Mouse (Mus musculus): ENCODE measurements around the gene Slc18b1. TPM values are rescaled to one million over a fixed set of nuclear protein-coding genes. Genes with fewer than 3 reads are reported as not detected.
A peak's percentile ranks its signal among the peaks of the same experiment; 100 is the strongest.
"Not testable (repeated sequence)": the region's sequence is repeated elsewhere in the genome, so short reads cannot be mapped to it uniquely, and the experiment has no call there.

Slc18b1 gene
- polyA plus RNA-seq, 1 experiment from 2014 or later, result 16.7 TPM

GRCm38 (mm10) chr10:23786631-23787038 is 10.2 kb upstream of the Slc18b1 start:
- not testable (repeated sequence) for H3K27ac ChIP-seq; H3K9me3 ChIP-seq (replicated peaks); H3K27me3 ChIP-seq
- H3K36me3 ChIP-seq (ENCODE audit: poor library complexity, severe bottlenecking), result peaks cover 33% of the 10 kb centered on the region
- H3K4me3 ChIP-seq, result peak overlapping the region; percentile 88
- H3K4me1 ChIP-seq, result peaks cover 37% of the 10 kb centered on the region
- peak overlapping the region; percentile 96 for H3K9ac ChIP-seq
- H3K4me2 ChIP-seq, result peak overlapping the region; percentile 96
- ATAC-seq, result peak; percentile 69
- under 1% methylated on average over 23 of the region's 23 CpGs for WGBS

DNA sequence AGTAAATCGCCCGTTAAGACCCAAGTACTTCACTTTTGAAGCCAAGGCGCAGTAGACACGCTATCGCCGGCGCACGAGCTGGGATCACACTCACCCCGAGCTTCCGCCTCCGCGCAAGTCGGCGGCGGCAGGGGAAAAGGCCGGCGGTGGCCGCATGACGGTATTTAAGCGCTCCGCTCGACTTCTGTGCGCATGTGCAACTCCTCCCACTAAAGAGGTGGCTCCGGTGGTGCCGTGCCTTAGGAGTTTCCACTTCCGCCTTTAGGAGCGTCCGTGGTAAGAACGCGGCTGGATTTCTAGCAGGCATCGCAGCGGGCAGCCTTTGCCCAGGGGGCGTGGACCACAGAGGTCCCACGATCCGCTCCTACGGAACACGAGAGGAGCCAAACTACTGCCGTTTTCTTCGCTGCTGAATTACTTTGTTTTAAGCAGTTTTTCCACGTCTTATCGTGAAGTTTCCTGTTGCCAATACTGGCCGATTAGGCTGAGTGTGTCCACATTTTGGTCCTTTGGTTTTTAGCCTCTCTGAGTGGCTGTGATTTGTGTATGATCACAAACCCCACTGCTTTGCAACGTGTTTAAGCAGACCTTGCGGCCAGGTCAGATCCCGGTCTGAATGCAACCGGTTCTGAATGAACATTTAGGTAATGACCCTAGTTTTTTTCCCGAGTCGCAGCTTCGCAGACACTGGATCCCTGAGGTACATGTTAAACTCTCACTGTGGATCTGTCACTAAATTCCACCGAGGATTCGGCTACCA is 9.5 kb upstream of the Slc18b1 start, which contains the start of gene Rps12:
Rps12 (minus strand) TSS at position 214 of the 760 bp plus-strand sequence.
- Histone ChIP-seq H3K36me3 (ENCODE audit: poor library complexity, severe bottlenecking) (peaks cover 31% of the 10 kb centered on the region), H3K9ac (peak within 1 kb of the TSS; percentile 96), H3K27ac (peak within 1 kb of the TSS; percentile 69), H3K27me3 (no peaks in the 10 kb centered on the region), H3K4me3 (peak within 1 kb of the TSS; percentile 88), H3K4me1 (peaks cover 37% of the 10 kb centered on the region), H3K9me3 (replicated peaks) (no peaks in the 10 kb centered on the region), H3K4me2 (peak within 1 kb of the TSS; percentile 96)
- WGBS, result under 1% methylated on average over 51 of the region's 51 CpGs
- peak; percentile 99 for ATAC-seq

DNA sequence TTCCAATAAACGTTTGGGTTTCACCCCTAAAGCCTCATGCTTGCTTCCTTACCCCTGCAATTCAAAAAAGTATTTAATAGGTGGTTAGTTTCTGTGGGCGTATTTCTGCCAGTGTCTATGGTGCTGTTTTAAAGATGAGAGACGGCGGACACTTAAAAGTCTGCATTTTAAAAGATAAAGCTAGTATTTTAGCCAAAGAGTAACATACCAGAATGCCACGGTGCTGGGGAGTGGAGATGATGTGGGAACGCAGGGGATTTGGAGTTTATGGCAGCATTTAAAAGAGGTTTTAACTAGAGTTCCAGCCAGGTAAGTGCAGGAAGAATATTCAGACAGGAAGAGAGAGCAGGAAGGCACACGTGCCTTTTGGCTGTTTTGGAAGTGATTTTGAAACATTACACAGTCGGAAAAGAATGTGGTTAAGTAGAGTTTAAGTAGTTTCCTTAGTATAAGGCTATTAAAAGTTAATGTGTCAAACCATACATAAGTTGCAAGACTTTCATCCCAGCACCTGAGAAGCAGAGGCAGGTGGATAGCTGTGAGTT is 8.7 kb upstream of the Slc18b1 start:
- no peak for ATAC-seq
- no peaks in the 10 kb centered on the region for H3K9me3 ChIP-seq (replicated peaks)
- peak overlapping the region; percentile 88 for H3K4me3 ChIP-seq
- WGBS, result 13% methylated on average over 8 of the region's 8 CpGs
- H3K4me1 ChIP-seq, result peaks cover 37% of the 10 kb centered on the region
- H3K4me2 ChIP-seq, result peak overlapping the region; percentile 77
- peak overlapping the region; percentile 83 for H3K9ac ChIP-seq
- peak overlapping the region; percentile 69; the same call in 1 of the 2 replicates for H3K27ac ChIP-seq
- no peaks in the 10 kb centered on the region for H3K27me3 ChIP-seq
- H3K36me3 ChIP-seq (ENCODE audit: poor library complexity, severe bottlenecking), result peaks cover 27% of the 10 kb centered on the region

DNA sequence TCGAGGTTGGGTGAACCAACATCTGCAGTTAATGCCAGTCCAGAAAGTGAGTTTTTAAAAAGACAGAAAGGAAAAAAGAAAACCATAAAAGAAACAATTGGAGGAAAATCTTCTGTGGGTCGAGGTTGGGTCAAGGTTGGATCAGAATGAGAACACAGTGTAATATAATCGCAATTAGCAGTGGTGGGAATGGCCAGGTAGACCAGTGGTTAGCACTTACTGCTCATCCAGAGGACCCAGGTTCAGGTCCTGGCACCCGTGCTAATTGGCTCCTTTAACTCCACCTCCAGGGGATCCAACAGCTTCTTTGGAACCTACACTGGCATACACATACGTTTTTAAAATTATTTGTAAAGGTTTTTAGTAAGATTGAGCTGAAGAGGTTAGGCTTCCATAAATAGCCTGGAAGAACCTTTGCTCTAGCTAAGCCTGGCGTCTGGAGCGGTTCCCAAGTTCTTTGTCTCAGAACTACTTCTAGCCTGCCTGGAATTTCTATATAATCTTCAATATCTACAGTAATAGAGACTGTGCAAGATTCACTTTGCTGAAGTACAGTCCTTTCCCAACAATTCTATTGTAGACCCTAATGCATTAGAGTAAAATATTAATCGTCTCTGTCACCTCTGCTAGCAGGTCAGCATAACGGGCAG is 790 bp upstream of the Slc18b1 start:
- Histone ChIP-seq H3K36me3 (ENCODE audit: poor library complexity, severe bottlenecking) (peaks cover 3% of the 10 kb centered on the region), H3K4me1 (peaks cover 13% of the 10 kb centered on the region), H3K4me2 (peak overlapping the region; percentile 74), H3K27me3 (no peaks in the 10 kb centered on the region), H3K4me3 (peak overlapping the region; percentile 66), H3K27ac (no peak overlapping the region), H3K9ac (peak overlapping the region; percentile 86; the same call in 1 of the 2 replicates), H3K9me3 (replicated peaks) (no peaks in the 10 kb centered on the region)
- peak; percentile 11 for ATAC-seq
- 43% methylated on average over 9 of the region's 9 CpGs for WGBS

GRCm38 (mm10) chr10:23797606-23798005 is 820 bp downstream of the Slc18b1 start:
- H3K27me3 ChIP-seq, result no peaks in the 10 kb centered on the region
- H3K4me1 ChIP-seq, result peaks cover 13% of the 10 kb centered on the region
- no peak overlapping the region for H3K27ac ChIP-seq
- peak overlapping the region; percentile 86 for H3K9ac ChIP-seq
- H3K9me3 ChIP-seq (replicated peaks), result no peaks in the 10 kb centered on the region
- H3K36me3 ChIP-seq (ENCODE audit: poor library complexity, severe bottlenecking), result peaks cover 19% of the 10 kb centered on the region
- WGBS, result 11% methylated on average over 3 of the region's 3 CpGs
- H3K4me2 ChIP-seq, result peak overlapping the region; percentile 74
- peak overlapping the region; percentile 66 for H3K4me3 ChIP-seq
- ATAC-seq, result peak; percentile 41; the same call in 1 of the 2 replicates

GRCm38 (mm10) chr10:23798142-23798541 is 1.4 kb downstream of the Slc18b1 start:
- peaks cover 23% of the 10 kb centered on the region for H3K36me3 ChIP-seq (ENCODE audit: poor library complexity, severe bottlenecking)
- H3K4me1 ChIP-seq, result peaks cover 13% of the 10 kb centered on the region
- H3K27me3 ChIP-seq, result no peaks in the 10 kb centered on the region
- ATAC-seq, result no peak
- WGBS, result 90% methylated on average over 1 of the region's 1 CpGs
- 0 out of 2 replicates have a peak overlapping the region, but pooled peaks have one; percentile 12 for H3K9ac ChIP-seq
- no peak overlapping the region for H3K27ac ChIP-seq
- peak overlapping the region; percentile 74 for H3K4me2 ChIP-seq
- H3K9me3 ChIP-seq (replicated peaks), result no peaks in the 10 kb centered on the region
- H3K4me3 ChIP-seq, result peak overlapping the region; percentile 12; the same call in 1 of the 2 replicates

- no peak overlapping the region for H3K9ac ChIP-seq
- no peaks in the 10 kb centered on the region for H3K27me3 ChIP-seq
- no peaks in the 10 kb centered on the region for H3K9me3 ChIP-seq (replicated peaks)
- no peak for ATAC-seq
- 37% methylated on average over 3 of the region's 3 CpGs for WGBS
- peaks cover 13% of the 10 kb centered on the region for H3K4me1 ChIP-seq
- H3K4me3 ChIP-seq, result no peak overlapping the region
- no peak overlapping the region for H3K27ac ChIP-seq
- H3K36me3 ChIP-seq (ENCODE audit: poor library complexity, severe bottlenecking), result peaks cover 37% of the 10 kb centered on the region
- no peak overlapping the region for H3K4me2 ChIP-seq
Measured at GRCm38 (mm10) chr10:23799933-23800332, 3.1 kb downstream of the Slc18b1 start.

- Histone ChIP-seq H3K9ac (no peak overlapping the region), H3K4me1 (peaks cover 4% of the 10 kb centered on the region; the same call in 1 of the 2 replicates), H3K4me2 (no peak overlapping the region), H3K9me3 (replicated peaks) (no peaks in the 10 kb centered on the region), H3K27me3 (no peaks in the 10 kb centered on the region), H3K27ac (no peak overlapping the region), H3K4me3 (no peak overlapping the region), H3K36me3 (ENCODE audit: poor library complexity, severe bottlenecking) (peaks cover 60% of the 10 kb centered on the region)
- no peak for ATAC-seq
- WGBS, result 73% methylated on average over 3 of the region's 3 CpGs
Measured at GRCm38 (mm10) chr10:23802911-23803310, 6.1 kb downstream of the Slc18b1 start.

- H3K36me3 ChIP-seq (ENCODE audit: poor library complexity, severe bottlenecking), result peaks cover 72% of the 10 kb centered on the region
- H3K4me2 ChIP-seq, result no peak overlapping the region
- no peak overlapping the region for H3K27ac ChIP-seq
- H3K9me3 ChIP-seq (replicated peaks), result no peaks in the 10 kb centered on the region
- 65% methylated on average over 3 of the region's 3 CpGs for WGBS
- no peaks in the 10 kb centered on the region for H3K27me3 ChIP-seq
- no peak overlapping the region for H3K4me3 ChIP-seq
- no peak for ATAC-seq
- H3K4me1 ChIP-seq, result no peaks in the 10 kb centered on the region
- H3K9ac ChIP-seq, result no peak overlapping the region
Measured at GRCm38 (mm10) chr10:23804665-23805064, 7.9 kb downstream of the Slc18b1 start.

DNA sequence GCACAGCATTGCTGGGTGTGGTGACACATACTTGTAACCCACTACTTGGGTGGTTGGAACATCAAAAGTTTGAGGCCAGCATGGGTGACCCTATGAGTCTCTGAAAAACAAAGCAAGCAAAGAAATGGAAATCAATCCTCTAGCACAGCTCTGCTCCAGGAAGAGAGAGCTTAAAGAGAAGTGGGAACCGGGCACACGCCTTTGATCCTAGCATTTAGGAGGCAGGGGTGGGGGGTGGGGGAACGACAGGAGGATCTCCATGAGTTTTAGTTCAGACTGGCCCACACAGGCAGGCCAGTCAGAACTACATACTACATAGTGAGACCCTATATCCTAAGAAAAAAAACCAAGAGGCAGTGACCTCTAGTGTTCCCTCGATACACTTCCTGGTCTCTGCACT is 9.4 kb downstream of the Slc18b1 start:
- Histone ChIP-seq H3K27me3 (no peaks in the 10 kb centered on the region), H3K4me3 (no peak overlapping the region), H3K36me3 (ENCODE audit: poor library complexity, severe bottlenecking) (peaks cover 71% of the 10 kb centered on the region), H3K4me2 (no peak overlapping the region), H3K4me1 (no peaks in the 10 kb centered on the region), H3K9ac (no peak overlapping the region), H3K9me3 (replicated peaks) (no peaks in the 10 kb centered on the region), H3K27ac (no peak overlapping the region)
- WGBS, result 30% methylated on average over 4 of the region's 4 CpGs
- ATAC-seq, result no peak

GRCm38 (mm10) chr10:23811635-23812437 is 15.1 kb downstream of the Slc18b1 start:
- Histone ChIP-seq H3K36me3 (ENCODE audit: poor library complexity, severe bottlenecking) (peaks cover 33% of the 10 kb centered on the region), H3K9me3 (replicated peaks) (no peaks in the 10 kb centered on the region), H3K4me1 (peaks cover 6% of the 10 kb centered on the region), H3K4me3 (no peak overlapping the region), H3K27ac (no peak overlapping the region), H3K27me3 (no peaks in the 10 kb centered on the region), H3K9ac (no peak overlapping the region), H3K4me2 (no peak overlapping the region)
- ATAC-seq, result no peak; the same call in 1 of the 2 replicates
- WGBS, result 77% methylated on average over 9 of the region's 12 CpGs

Data from forebrain, embryonic 13.5 days (tissue).